Mouse (Mus musculus) lung, postnatal 0 days (tissue): ENCODE data around the gene Mapkapk3.

ENCODE experiments used
- CTCF ChIP-seq: IDR thresholded peaks from 2 replicates; pipeline ENCODE4 v1.5.1; 2016; ENCODE audit warnings: antibody characterized with exemption, mild to moderate bottlenecking
- EP300 ChIP-seq: IDR thresholded peaks from 2 replicates; pipeline ENCODE4 v1.6.1; 2016; ENCODE audit warnings: antibody characterized with exemption, mild to moderate bottlenecking, control low read depth

DNA sequence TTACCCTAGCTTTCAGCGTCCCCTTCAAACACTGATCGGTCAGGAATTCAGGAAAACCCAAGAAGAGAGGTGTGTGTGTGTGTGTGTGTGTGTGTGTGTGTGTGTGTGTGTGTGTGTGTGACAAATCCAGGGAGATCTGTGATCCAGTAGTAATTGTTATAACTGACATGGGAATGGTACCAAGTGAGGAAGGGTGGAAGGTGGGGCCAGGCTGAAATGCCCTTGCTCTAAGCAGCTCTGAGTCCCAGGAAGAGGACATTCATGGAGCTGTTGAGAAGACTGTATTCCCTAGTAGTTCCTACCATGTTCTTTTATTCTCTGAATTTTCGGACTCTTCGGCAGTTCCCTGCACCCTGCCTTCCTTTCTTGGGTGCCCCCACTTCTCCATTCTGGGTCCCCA lies 8.0 kb upstream of the Mapkapk3 start:
- TF ChIP-seq CTCF (no peak), EP300 (no peak)
